Mouse (Mus musculus) urinary bladder, adult 18-20 months (tissue): Measurements from ENCODE around the gene Hyal1.

Experiments used
- DNase-seq, 2 experiments: peaks; one replicate each; pipeline ENCODE4 v3.0.0; 2022; ENCODE audit warnings: low spot score in 2 of 2, mixed read lengths in 2 of 2

Hyal1 gene

DNA sequence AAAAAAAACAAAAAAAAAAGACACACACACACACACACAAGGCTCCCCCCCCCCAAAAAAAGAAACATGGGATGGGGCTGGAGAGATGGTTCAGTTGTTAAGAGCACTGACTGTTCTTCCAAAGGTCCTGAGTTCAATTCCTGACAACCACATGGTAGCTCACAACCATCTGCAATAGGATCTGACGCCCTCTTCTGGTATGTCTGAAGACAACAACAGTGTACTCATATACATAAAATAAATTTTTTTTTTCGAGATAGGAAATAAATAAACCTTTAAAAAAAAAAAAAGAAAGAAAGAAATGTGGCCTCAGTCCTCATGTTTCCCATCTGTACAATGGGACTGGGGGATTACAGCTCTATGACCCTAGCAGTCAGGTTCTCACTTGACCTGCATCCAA, 40.7 kb downstream of the Hyal1 start:
- DNase-seq: no peak

DNA sequence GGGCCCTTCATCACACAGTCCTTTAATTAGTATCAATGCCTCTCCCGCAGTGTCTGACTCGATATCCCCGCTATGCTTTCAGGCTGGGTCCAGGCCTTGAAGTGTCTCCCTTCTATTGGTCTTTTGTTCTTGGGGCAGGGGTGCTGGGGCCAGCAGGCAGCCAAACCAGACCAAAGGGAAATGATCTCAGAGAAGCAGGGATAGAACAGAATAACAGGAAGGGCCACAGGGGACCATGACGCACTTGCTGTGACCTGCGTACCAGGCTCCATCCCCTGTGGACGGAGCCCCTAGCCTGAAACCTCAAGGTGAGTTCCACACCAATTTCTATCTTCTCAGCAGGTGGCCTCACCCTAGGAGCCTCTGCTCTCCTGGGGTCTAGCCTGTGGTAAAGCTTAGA, 41.4 kb downstream of the Hyal1 start:
- no peak for DNase-seq

DNA sequence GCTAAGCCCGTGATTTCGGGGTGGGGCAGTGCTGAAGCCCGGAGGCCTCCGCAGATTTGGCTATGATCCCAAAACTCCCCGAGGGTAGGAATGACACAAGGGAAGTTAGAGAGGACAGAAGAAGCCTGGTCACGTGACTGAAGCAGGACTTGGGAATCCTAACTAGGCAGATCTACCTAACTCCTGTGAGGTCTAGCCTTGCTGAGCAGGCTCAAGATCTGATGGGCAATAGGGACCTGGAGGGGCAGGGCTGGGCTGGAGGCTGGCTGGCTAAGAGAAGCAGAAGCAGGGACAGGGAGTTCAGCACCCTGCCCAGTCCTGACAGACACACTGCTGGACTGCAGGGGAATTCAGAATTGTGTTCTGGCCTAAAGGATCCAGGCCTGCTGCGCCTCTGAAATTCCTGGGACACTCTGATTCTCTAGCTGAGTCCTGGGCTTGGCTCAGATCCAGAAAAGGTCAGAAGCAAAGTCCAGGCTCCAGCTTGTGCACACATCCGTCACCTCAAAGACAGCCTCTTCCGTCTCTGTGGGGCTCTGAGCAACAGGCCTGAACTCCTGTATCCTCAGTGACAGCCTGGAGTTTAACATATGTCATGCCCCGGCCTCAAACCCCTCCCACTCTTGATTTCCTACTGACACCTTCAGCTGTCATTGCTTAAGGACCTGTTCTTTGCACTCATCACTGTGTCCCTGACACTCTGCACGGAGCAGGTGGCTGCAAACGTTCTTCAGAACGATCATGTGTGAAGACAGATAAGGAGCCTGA, 42.2 kb downstream of the Hyal1 start:
- DNase-seq: no peak

DNA sequence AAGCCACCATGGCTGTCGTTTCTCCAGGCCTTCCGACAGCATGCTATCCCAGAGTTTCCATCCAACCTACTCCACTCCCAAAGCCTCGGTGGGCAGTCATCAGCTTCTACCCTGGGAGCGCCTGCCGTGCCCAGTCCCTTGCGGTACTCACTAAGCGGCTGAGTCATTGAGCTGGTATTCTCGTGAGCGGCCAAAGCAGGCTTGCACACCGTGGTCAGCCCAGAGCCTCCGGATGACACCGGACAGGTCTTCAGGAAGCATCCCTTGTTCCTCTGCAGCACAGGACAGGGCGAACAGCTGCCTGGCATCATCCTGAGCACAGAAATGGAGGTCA, 42.8 kb downstream of the Hyal1 start:
- no peak for DNase-seq

DNA sequence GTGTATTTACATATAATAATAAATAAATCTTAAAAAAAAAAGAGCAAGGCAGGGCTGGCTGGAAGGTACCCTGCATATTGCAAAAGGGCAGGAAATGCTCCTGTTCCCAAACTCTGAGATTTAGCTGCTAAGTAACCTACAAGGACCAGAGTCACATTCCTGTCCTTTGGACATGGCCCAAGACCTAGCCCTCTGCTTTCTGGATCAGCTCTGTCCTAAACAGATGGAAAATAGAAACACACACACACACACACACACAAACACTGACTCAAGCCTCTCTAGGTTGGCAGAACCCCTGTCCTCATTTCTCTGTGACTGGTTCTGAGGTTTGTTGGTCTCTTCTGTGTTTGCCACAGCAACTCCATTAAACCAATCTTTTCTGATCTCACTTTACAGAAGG, 44.2 kb downstream of the Hyal1 start:
- no peak for DNase-seq

DNA sequence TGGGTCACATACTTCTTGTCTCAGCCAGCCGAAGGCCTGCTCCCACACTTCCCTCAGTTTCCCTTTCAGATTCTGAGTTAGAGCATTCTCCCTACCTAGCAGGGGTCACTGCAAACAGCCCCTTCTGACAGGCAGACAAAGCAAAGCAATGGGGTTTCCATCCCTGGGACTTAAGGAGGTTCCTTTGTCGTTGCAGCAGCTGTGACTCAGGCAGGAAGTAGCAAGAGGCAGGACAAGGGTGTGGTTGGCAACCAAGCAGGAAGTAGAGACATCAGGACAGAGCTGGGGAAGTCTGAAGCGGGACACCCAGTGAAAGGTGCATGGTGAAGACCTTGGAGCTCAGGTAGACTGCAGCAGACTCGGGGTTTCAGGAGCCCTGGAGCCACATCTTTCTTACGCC, 47.8 kb downstream of the Hyal1 start:
- DNase-seq: no peak

DNA sequence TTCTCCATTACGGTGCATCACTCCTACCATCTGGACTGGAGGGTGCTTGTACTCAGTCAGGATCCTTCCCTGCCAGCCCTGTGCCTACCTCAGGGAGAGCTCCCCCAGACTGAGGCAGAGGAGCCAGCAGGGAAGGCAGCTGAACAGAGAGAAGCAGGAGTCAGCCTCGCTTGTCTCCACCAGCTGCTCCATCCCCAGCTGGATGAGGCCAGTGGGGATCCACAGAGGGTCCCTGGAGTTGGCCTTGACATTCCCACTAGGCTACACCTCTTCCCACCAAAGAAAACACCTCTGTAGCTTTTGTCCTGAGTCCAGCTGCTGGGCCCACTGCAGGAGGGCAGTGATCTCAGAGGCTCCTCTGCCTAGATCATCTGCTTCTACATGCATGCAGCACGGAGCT, 48.2 kb downstream of the Hyal1 start:
- no peak for DNase-seq

DNA sequence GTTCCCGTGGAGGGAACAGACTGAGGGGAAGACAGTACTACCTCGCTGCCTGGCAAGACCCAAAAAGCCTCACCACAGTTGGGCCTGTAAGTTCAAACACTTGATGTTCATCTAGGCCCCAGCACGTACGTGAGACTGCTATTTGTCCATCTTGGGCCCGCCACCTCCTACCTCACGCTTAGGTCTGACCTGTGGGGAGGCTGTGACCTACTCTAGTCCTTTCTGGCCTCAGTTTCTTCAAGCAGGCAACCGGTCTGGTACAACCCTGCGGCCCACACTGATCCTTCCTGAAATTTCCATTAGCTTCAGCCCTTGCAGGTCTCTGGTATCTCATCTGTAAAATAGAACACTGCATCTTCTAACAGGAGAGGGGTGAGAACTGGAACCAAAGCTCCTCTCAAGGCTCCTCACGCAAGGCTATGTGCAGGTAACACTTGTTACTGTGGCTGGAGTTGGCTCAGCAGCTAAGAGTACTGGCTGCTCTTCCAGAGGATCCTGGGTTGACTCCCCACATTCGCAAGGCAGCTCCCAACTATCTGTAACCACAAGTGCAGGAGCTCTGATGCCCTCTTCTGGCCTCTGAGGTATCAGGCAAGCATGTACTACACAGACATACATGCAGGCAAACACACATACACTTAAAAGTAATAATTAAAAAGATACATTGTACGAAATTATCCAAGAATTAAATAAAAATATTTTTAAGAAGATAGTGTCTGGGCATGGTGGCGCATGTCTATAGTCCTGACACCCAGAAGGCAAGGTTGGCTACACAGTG, 48.8 kb downstream of the Hyal1 start:
- no peak for DNase-seq

DNA sequence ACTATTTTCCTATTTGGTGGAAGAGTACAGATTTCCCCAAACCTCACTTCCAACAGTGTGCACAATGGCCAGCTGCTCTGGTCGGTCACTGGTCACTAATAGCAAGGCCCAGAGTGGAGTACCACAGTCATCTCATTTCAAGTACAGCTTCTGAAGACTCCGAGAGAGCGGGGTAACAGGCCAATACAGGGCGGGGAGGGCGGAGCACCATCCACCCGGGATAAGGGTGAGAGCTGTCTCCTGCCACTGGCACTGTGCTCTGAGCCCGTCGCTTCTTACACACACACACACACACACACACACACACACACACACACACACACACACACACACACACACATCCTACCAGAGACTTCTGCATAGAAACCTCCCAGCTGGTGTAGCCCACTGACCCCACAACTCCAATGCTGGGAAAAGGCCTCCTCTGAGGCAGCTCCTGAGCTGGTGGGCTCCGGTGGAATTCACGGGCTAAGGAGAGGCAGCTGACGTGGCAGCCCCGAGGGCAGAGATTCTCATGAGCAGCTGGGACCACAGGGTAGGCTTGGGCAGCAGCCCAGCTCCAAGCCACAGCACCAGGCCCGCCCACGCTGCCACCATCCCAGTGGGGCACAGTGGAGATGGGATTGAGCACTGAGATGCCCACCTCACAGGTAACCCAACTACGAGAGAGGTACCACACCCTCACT, 49.6 kb downstream of the Hyal1 start:
- no peak for DNase-seq

DNA sequence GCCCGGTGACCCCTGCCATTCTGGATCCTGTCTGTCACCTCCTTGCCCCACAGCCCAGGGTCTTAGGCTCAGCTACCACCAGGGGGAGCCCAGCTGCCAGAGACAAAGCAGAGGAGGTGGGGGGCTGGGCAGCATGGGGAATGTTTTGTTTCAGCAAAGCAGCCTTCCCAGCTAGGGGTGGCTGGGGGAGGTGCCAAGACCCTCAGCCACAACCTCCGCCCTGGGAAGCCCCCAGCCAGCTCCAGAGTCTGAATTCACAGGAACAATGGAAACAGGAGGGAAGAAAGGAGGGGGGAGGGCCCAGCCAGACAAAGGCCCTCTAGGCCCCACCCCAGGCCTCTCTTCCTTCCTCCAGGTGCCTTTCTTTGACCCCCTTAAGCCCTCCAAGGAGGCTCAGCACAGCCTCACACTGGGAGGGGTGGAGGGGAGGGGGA, 50.1 kb downstream of the Hyal1 start:
- DNase-seq: no peak

DNA sequence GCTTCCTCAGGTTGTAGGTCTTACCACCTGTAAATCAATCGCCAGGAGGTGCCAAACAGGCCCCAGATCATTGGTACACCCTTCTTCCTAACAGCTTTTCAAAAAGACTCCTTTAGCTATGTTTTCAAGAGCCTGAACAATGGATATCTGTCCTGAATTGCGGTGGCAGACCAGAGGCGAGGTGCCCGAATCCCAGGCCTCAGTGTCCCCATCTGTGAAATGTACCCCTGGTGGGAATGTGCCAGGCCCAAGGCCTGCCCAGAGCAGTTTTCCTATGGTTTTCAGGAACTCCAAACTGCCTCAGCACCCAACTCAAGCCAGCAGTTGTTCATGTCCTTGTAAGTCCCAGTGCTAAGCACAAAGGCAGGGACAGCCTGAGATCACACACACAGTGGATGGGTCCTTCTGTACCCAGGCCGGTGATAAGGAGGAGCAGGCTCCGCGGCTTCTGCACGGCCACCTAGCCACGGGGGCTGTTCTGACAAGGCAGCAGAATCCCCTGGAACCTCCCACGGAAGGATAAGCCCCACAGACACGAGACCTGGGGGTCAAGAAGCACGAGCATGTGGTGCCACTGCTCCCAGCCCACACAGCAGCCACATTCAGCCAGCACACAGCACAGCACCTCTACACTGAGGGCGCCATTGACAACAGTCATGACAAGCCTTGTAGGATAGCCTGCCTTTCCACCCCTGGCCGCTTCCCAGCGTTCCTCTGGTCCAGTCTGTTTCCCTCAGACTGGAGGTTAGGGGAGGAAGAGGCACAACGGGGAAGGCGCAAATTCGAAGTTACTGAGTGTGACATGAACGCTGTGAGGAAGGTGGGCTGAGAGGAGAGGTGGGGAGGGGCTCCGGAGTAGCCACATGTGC, 50.9 kb downstream of the Hyal1 start:
- DNase-seq: no peak

DNA sequence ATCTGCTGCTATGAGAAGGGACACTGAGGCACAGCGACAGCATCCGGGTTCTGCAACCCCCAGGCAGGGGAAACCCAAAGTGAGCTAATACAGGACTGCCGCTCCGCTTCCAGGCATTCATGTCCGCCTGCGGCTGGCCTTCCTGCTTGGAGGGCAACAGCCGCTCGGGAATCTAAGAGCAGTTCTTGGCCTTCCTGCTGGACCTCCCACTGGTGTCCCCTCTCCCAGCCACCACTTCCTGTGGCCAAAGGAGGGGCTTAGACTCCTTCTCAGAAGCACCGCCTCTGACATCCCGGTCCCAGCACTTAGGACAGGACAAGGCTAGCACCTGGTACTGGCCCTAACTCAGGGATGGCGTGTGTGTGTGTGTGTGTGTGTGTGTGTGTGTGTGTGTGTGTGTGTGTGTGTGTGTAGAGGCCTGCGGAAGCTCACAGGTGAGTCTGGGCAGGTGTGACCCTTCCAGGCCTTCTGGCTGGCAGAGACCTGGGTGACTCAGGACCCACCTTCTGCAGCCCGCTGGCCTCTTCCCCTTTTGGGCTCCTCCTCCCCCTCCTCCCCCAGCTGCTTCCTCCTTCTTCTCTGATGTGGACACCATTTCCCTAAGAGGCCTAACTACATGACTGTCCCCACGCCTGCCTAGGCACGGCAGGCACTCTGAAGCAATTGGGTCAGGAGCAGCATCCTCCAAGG, 52.1 kb downstream of the Hyal1 start:
- no peak for DNase-seq

DNA sequence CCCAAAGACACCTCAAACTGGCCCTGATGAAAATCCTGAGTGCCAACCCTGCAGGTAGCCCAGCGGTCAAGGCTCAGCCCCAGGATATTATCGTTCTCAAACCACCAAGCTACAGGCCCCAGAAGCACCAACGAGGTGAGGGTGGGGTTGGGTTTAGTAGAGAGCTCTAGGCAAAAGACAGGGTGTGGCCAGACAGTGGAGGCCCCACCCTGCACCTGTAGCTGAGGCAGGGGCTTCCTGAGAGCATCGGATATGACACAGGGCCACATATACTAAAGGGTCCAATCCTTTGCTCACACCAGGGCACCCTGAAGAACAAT, 52.6 kb downstream of the Hyal1 start:
- DNase-seq: no peak

DNA sequence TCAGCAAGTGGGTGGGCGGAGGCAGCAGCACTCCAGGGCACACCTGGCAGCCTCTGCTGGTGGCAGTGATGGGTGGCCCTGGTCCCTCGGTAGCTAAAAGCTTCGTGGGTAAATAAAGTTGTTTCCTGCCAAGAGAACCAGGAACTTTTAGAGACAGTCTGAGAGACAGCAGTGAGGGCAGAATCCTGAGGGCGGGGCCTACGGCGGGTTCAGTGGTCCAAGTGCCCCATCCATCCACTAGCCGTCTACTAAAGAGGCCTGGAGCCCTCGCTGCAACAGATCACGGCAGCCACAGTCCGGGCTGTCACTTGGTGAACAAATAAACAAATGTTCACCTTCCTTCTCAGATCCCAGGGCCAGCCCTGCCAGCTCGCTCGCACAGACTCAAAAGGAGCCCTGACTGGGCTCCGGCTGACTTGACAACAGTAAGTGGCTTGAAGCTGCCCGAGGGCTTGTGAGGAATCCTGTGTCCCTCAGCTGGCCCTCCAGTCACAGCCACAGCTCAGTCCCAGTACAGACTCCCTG, 53.2 kb downstream of the Hyal1 start:
- DNase-seq: no peak

DNA sequence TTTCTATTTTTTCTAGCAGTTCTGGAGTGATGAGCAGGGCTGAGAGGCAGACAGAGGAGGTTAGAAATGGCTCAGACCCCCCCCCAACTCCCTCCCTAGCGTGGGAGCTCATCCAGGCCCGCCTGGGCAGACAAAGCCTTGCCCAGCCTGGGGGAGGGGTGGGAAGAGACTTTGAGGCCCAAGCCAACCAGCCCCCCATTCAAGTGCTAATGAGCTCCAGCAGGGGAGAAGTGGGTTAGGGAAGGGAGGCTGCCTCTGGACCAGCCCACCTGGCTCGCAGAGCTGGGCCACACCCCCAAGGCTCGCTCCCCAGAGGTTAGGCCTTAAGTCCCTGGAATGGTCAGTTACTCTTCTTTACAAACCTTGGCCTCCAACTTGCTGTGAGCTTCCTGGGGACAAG, 53.8 kb downstream of the Hyal1 start:
- DNase-seq: no peak
